14 mouse cellular contexts compared by ENCODE assay signal in genomic region chr2:33635323-33636116, GRCm38 (mm10). TPM values are rescaled to one million over a fixed set of nuclear protein-coding genes. Genes with fewer than 3 reads are reported as not detected.
DNase-seq lines count a peak whose midpoint lies in the region; ATAC-seq and TF ChIP-seq lines count a peak whose summit lies in the region.
"Had no signal": no experiment of that assay in that cellular context is flagged by ENCODE, and none has a peak within 500 bp of the region (broad histone marks: within the 10 kb centered on the region; RNA-seq: fewer than 3 reads in every experiment).

No protein-coding gene starts in this region.

- no peaks in the 10 kb centered on the region for H3K36me3 ChIP-seq in kidney, embryonic 14.5 days (ENCODE audit: control insufficient read depth, insufficient read depth, low read length)
- no peaks in the 10 kb centered on the region for H3K36me3 ChIP-seq in embryonic facial prominence, embryonic 15.5 days
- H3K36me3 ChIP-seq in limb, embryonic 13.5 days, result 0 out of 2 replicates have a peak, but pooled peaks cover 3% of the 10 kb centered on the region
- no peaks in the 10 kb centered on the region for H3K36me3 ChIP-seq in neural tube, embryonic 11.5 days (ENCODE audit: control insufficient read depth, insufficient read depth, low read length)
- H3K36me3 ChIP-seq: stomach, embryonic 15.5 days had no signal

- peaks cover 88% of the 10 kb centered on the region for H3K27me3 ChIP-seq in kidney, embryonic 14.5 days (ENCODE audit: control insufficient read depth, insufficient read depth, low read length)
- H3K27me3 ChIP-seq in embryonic facial prominence, embryonic 15.5 days, result peaks cover 98% of the 10 kb centered on the region
- peaks cover 90% of the 10 kb centered on the region for H3K27me3 ChIP-seq in limb, embryonic 13.5 days
- peaks cover 98% of the 10 kb centered on the region for H3K27me3 ChIP-seq in neural tube, embryonic 11.5 days (ENCODE audit: control insufficient read depth, insufficient read depth, low read length)

- DNase-seq in kidney, postnatal 36 days, result no peak
- peak; percentile 51 for DNase-seq in neural tube, embryonic 11.5 days (ENCODE audit: low spot score)
- DNase-seq in left cerebral cortex, adult 2 months (ENCODE audit: extremely low spot score in 1 of 2, low spot score in 2 of 2), result no peak
- no peak for DNase-seq in urinary bladder, adult 2 months (ENCODE audit: low spot score)
- DNase-seq in thymus, postnatal 0 days (ENCODE audit: low spot score), result no peak
- DNase-seq: gastrocnemius, postnatal 14 days; heart, postnatal 14 days; kidney, adult 18-20 months had no signal

- peak overlapping the region; percentile 31 for H3K4me2 ChIP-seq in kidney, embryonic 14.5 days (replicated peaks; ENCODE audit: low read depth, low read length)
- peak overlapping the region; percentile 21 for H3K4me2 ChIP-seq in embryonic facial prominence, embryonic 15.5 days (replicated peaks)
- peak overlapping the region; percentile 82 for H3K4me2 ChIP-seq in limb, embryonic 13.5 days (replicated peaks)
- peak overlapping the region; percentile 26; the same call in 1 of the 2 replicates for H3K4me2 ChIP-seq in neural tube, embryonic 11.5 days (ENCODE audit: low read depth)
- H3K4me2 ChIP-seq: stomach, embryonic 15.5 days had no signal

- no peak for ATAC-seq in kidney, embryonic 14.5 days (ENCODE audit: low FRiP score, low TSS enrichment)
- no peak for ATAC-seq in embryonic facial prominence, embryonic 15.5 days (ENCODE audit: insufficient number of reproducible peaks, low FRiP score, low TSS enrichment, low read depth)
- no peak for ATAC-seq in limb, embryonic 13.5 days (ENCODE audit: low FRiP score, low read depth)
- ATAC-seq in neural tube, embryonic 11.5 days (ENCODE audit: insufficient read depth, low FRiP score, low TSS enrichment), result no peak

- peak overlapping the region; percentile 23 for H3K4me3 ChIP-seq in kidney, embryonic 14.5 days (ENCODE audit: low read length)
- 0 out of 2 replicates have a peak overlapping the region, but pooled peaks have one; percentile 16 for H3K4me3 ChIP-seq in embryonic facial prominence, embryonic 15.5 days (replicated peaks)
- peak overlapping the region; percentile 69 for H3K4me3 ChIP-seq in limb, embryonic 13.5 days
- H3K4me3 ChIP-seq in neural tube, embryonic 11.5 days (ENCODE audit: low read depth, low read length), result peak overlapping the region; percentile 12
- no peak overlapping the region for H3K4me3 ChIP-seq in left cerebral cortex, adult 2 months
- H3K4me3 ChIP-seq: stomach, embryonic 15.5 days had no signal

- 0 out of 2 replicates have a peak overlapping the region, but pooled peaks have one; percentile 4 for H3K9ac ChIP-seq in kidney, embryonic 14.5 days (ENCODE audit: low read depth, low read length)
- H3K9ac ChIP-seq in embryonic facial prominence, embryonic 15.5 days, result no peak overlapping the region
- peak overlapping the region; percentile 98 for H3K9ac ChIP-seq in limb, embryonic 13.5 days
- H3K9ac ChIP-seq in neural tube, embryonic 11.5 days (ENCODE audit: low read length), result no peak overlapping the region
- H3K9ac ChIP-seq: liver, embryonic 14.5 days; stomach, embryonic 15.5 days had no signal

- TF ChIP-seq CTCF in left cerebral cortex, adult 2 months (IDR thresholded peaks at IDR 0.05), result no peak

- no peak overlapping the region for H3K27ac ChIP-seq in kidney, embryonic 14.5 days (ENCODE audit: low read depth, low read length)
- no peak overlapping the region for H3K27ac ChIP-seq in embryonic facial prominence, embryonic 15.5 days (replicated peaks)
- peak overlapping the region; percentile 90 for H3K27ac ChIP-seq in limb, embryonic 13.5 days
- H3K27ac ChIP-seq in neural tube, embryonic 11.5 days (ENCODE audit: low read depth, low read length), result no peak overlapping the region
- H3K27ac ChIP-seq in left cerebral cortex, adult 2 months, result no peak overlapping the region
- H3K27ac ChIP-seq: liver, embryonic 14.5 days; stomach, embryonic 15.5 days had no signal

- H3K9me3 ChIP-seq in kidney, embryonic 14.5 days (ENCODE audit: control insufficient read depth, low read length), result no peaks in the 10 kb centered on the region
- H3K9me3 ChIP-seq in embryonic facial prominence, embryonic 15.5 days (replicated peaks), result no peaks in the 10 kb centered on the region
- H3K9me3 ChIP-seq in limb, embryonic 13.5 days, result no peaks in the 10 kb centered on the region
- H3K9me3 ChIP-seq in neural tube, embryonic 11.5 days (ENCODE audit: control insufficient read depth, low read length), result no peaks in the 10 kb centered on the region
- H3K9me3 ChIP-seq: stomach, embryonic 15.5 days had no signal

- H3K4me1 ChIP-seq in kidney, embryonic 14.5 days (ENCODE audit: control insufficient read depth, insufficient read depth, low read length), result peaks cover 26% of the 10 kb centered on the region; the same call in 1 of the 2 replicates
- H3K4me1 ChIP-seq in embryonic facial prominence, embryonic 15.5 days, result peaks cover 39% of the 10 kb centered on the region
- peaks cover 68% of the 10 kb centered on the region for H3K4me1 ChIP-seq in limb, embryonic 13.5 days
- H3K4me1 ChIP-seq in neural tube, embryonic 11.5 days (ENCODE audit: control insufficient read depth, insufficient read depth, low read length), result peaks cover 6% of the 10 kb centered on the region

- WGBS in kidney, embryonic 14.5 days, result 13% methylated on average over 19 of the region's 19 CpGs
- WGBS in embryonic facial prominence, embryonic 15.5 days, result 22% methylated on average over 19 of the region's 19 CpGs
- 6% methylated on average over 19 of the region's 19 CpGs for WGBS in limb, embryonic 13.5 days
- WGBS in neural tube, embryonic 11.5 days, result 3% methylated on average over 19 of the region's 19 CpGs

- intact Hi-C loops in left cerebral cortex, adult 2 months (cut with DNase I), result no loop called here

RNA-seq across cellular contexts. Expression of gene Lmx1b, which starts 4.8 kb away (rescaled TPM):
- polyA plus RNA-seq in kidney, embryonic 14.5 days (2014; fragmentation: Nextera tagmentation; extraction: Ambion mirVana), result 1.9 and 2.2 TPM in 2 replicates
- polyA plus RNA-seq in embryonic facial prominence, embryonic 15.5 days (2015; fragmentation: Nextera tagmentation; extraction: Ambion mirVana), result 0.59 and 0.67 TPM in 2 replicates
- polyA plus RNA-seq in limb, embryonic 13.5 days (2015; fragmentation: Nextera tagmentation; extraction: Ambion mirVana), result 7.3 and 7.7 TPM in 2 replicates
- 1.6 and 1.7 TPM in 2 replicates for polyA plus RNA-seq in neural tube, embryonic 11.5 days (2014; fragmentation: Nextera tagmentation; extraction: Ambion mirVana)
- total RNA-seq in left cerebral cortex, adult 2 months (2021), result under 1 TPM in 1 of 2 experiments, not detected in 1; 0.07 TPM
- polyA plus RNA-seq in urinary bladder, adult 2 months (2012; rRNA removed), result 0.12 and 0.38 TPM in 2 replicates
- 0.05 TPM in 1 of 2 replicates, not detected in the other for polyA plus RNA-seq in thymus, postnatal 0 days (2015; fragmentation: Nextera tagmentation; extraction: Ambion mirVana)
- total RNA-seq: adrenal gland, adult 18-20 months had no signal

Comparison
In these comparisons a context has a peak if more than half of its experiments do, and no peak if none do; other contexts are left out.
1. H3K4me2 ChIP-seq: peak in every context shown above with its lines; median percentile 82 in limb, embryonic 13.5 days; 31 in kidney, embryonic 14.5 days; 26 in neural tube, embryonic 11.5 days; 21 in embryonic facial prominence, embryonic 15.5 days.
2. H3K9ac ChIP-seq: peak in kidney, embryonic 14.5 days (single experiment) and limb, embryonic 13.5 days (single experiment); none in embryonic facial prominence, embryonic 15.5 days (single experiment) and neural tube, embryonic 11.5 days (single experiment).